Mouse (Mus musculus) cerebellum, adult 2 months (tissue): ENCODE results near the gene Grhpr. TPM values are rescaled to one million over a fixed set of nuclear protein-coding genes. Genes with fewer than 3 reads are reported as not detected.
"Not testable (repeated sequence)": the region's sequence is repeated elsewhere in the genome, so short reads cannot be mapped to it uniquely, and the experiment has no call there.

Experiments used
- DNase-seq, 2 experiments: peaks; one replicate each; pipeline ENCODE4 v3.0.0; 2021
- H3K27ac ChIP-seq: fragments of 200-500 bp; 2 replicates; pipeline ENCODE4 v1.5.1; 2012; ENCODE audit warnings: low read length, control low read depth, inconsistent platforms; ENCODE audit not compliant: insufficient read depth
- H3K27me3 ChIP-seq: fragments of 200-500 bp; 2 replicates; pipeline ENCODE4 v1.6.1; 2012; ENCODE audit warnings: inconsistent platforms, mild to moderate bottlenecking, low read length, moderate library complexity; ENCODE audit not compliant: control insufficient read depth, insufficient read depth
- H3K4me1 ChIP-seq: fragments of 200-500 bp; 2 replicates; pipeline ENCODE4 v1.6.1; 2011; ENCODE audit warnings: low read length; ENCODE audit not compliant: control insufficient read depth, insufficient read depth
- H3K4me3 ChIP-seq: fragments of 200-500 bp; replicated peaks from 2 replicates; pipeline ENCODE3; 2011; ENCODE audit warnings: mild to moderate bottlenecking, low read depth, low read length, control low read depth; ENCODE audit not compliant: insufficient read depth
- CTCF ChIP-seq: fragments of 200-500 bp; IDR thresholded peaks from 2 replicates; pipeline ENCODE4 v1.5.1; 2011; ENCODE audit warnings: low read depth, mild to moderate bottlenecking, control low read depth, low read length, moderate library complexity, borderline replicate concordance; ENCODE audit not compliant: insufficient read depth
- POLR2A ChIP-seq: fragments of 200-500 bp; IDR thresholded peaks from 2 replicates; pipeline ENCODE4 v1.6.1; 2011; ENCODE audit warnings: low read length, control low read depth, borderline replicate concordance; ENCODE audit not compliant: insufficient read depth
- WGBS: fragments of 180-500 bp; shearing (Covaris S2); methylation state at CpG from one replicate; pipeline ENCODE4 v1.1.7; 2018; 5-methylcytosine and 5-hydroxymethylcytosine counted together
- polyA plus RNA-seq: library from polyadenylated mRNA; depleted of rRNA; stranded (reverse); fragments of >200 nt; gene quantifications from 2 replicates; pipeline ENCODE4 v1.2.3, GENCODE M21; 2012; rRNA removed

The Grhpr gene
- polyA plus RNA-seq, 1 experiment, result 57.4 TPM

DNA sequence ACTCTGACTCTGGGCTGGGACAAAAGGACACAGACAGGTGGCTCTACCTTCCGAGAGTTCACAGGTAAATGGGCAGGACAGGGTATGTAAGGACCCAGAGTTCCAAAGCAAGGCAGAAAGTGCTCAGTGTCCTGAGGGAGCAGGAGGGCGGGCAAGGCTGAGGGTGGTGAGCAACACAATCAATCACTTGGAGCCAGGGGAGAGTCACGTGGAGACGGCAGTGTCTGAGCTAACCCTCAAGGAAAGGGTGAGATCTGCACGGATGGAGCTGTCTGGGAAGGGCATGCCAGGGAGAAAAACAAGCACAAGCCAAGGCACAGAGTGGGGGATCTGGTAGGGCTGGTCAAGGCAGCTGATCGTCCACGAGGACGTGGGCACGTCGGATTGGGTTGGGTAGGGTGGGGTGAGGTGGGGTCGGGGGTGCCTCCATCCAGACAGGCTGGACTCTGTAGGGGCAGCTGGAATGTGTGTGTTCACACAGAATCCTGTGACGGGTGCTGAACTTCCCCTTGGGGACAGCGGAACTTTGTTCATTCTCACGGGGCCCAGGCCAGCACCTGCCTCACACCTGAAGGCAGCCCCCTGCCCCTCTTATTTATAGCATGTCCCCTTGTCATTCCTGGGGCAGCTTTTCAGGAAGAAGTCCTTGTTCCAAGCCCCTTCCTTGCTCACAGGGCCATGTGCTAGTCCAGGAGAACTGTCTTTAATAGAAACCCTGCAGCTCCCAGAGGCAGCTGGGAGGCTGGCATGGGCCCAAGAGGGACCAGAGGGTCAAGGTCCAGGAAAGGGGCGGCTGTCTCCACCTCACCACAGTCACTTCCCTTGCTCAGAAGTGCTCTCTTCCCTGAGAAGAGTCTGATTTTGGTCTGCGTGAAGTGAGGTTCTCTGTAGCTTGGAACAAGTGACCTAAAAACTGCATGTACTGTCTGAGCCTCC lies 53.8 kb downstream of the Grhpr start:
- no peak for DNase-seq
- Histone ChIP-seq H3K4me1 (no peaks in the 10 kb centered on the region), H3K27me3 (no peaks in the 10 kb centered on the region), H3K4me3 (no peak overlapping the region), H3K27ac (no peak overlapping the region)
- TF ChIP-seq POLR2A (no peak), CTCF (no peak)
- WGBS, result 72% methylated on average over 16 of the region's 16 CpGs

DNA sequence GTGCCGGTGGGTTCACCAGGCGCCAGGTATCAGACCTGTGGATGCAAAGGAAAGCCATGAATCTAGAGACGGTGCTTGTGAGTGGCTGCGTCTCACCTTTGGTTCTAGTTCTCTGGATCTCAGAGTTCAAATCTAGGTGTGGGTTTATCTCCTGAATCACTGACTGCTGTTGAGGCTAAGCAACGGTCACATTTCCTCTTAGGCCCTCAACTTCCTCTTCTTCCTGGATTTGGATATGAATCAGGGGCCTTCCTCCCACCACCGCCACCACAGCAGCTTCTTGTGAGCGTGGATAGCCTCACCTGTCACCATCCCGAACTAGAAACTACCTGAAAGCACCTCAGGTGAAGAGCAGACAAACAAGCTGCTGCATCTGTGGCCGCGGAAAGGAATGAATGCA lies 54.9 kb downstream of the Grhpr start:
- DNase-seq, result no peak
- TF ChIP-seq CTCF, result no peak
- TF ChIP-seq POLR2A, result no peak
- 91% methylated on average over 10 of the region's 10 CpGs for WGBS
- Histone ChIP-seq H3K4me1 (no peaks in the 10 kb centered on the region), H3K27me3 (no peaks in the 10 kb centered on the region), H3K27ac (no peak overlapping the region), H3K4me3 (no peak overlapping the region)

DNA sequence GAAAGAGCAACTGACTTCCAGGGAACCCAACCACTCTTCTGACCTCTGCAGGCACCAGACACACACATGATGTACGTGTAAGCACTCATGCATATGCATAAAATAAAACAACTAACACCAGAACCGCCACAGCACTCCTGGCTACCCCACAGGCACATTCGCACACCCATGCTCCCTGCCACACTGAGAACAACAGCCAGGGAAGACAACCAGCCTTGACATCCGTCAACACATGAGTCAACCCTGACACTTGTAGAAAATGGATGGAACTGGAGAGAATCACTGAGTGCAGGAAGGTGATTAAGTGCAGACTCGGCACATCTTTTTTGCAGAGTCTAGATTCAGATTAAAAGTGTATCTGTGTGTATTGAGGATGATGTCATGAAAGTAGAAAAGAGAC lies 55.4 kb downstream of the Grhpr start:
- WGBS, result 75% methylated on average over 5 of the region's 5 CpGs
- H3K27ac ChIP-seq, result no peak overlapping the region
- H3K27me3 ChIP-seq, result no peaks in the 10 kb centered on the region
- no peak for TF ChIP-seq POLR2A
- TF ChIP-seq CTCF, result no peak
- no peak overlapping the region for H3K4me3 ChIP-seq
- no peaks in the 10 kb centered on the region for H3K4me1 ChIP-seq
- DNase-seq, result no peak

DNA sequence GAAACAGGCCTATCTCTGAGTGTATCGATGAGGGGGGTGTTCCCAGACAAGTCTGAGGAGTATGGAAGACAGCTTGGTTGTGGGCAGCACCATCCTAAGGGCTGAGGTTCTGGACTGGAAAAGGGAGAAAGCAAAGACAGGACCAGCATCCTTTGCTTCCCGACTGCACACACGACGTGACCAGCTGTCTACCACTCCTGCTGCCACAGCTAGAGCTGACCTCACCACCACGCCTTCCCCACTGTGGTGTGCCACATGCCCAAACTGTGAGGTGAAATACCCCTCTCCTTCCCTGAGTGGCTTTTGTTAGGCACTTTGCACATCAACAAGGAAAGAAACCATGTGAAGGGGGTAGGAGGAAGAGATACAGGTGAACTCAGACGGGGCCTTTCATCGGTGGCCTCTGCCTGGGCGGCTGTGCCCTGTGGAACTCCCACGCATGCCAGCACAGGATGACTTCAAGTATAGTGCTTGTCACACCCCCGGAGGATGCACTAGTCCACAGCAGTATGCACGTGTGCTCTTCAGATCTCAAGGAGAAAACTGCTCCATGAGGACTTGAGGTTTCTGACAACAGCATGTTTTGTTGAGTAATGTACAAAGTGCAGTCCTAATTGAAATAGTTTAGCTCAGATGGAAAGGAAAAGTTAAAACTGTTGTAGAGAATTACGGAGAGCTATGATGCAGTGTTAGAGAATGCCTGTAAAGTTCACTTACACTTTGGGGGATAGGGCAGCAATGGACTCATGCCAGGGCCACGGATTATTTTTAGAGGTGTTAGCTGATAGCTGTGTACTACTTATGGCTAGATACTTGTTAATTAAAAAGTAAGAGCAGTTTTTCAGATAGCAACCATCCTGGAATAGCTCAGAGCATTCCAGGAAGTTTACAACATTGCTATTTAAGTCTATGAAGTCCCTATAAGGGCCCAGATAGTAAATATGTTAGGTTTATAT lies 56.5 kb downstream of the Grhpr start:
- H3K27me3 ChIP-seq, result no peaks in the 10 kb centered on the region
- no peaks in the 10 kb centered on the region for H3K4me1 ChIP-seq
- H3K4me3 ChIP-seq, result no peak overlapping the region
- no peak for DNase-seq
- TF ChIP-seq CTCF (no peak), POLR2A (no peak)
- no peak overlapping the region for H3K27ac ChIP-seq
- 89% methylated on average over 13 of the region's 13 CpGs for WGBS

DNA sequence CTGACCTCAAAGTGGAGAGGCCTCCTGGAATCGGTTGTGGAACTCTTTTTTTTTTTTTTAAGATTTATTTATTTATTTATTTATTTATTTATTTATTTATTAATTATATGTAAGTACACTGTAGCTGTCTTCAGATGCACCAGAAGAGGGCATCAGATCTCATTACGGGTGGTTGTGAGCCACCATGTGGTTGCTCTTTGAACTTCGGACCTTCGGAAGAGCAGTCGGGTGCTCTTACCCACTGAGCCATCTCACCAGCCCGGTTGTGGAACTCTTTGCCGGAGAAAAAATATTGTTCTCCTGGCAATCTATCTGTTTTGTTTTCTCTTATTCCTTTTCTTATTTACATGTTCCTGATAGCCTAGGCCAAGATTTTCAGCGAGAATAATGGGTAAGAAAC lies 57.7 kb downstream of the Grhpr start:
- DNase-seq, H3K27ac ChIP-seq, H3K27me3 ChIP-seq, H3K4me3 ChIP-seq, H3K4me1 ChIP-seq: not testable (repeated sequence)
- WGBS, result 49% methylated on average over 8 of the region's 8 CpGs

DNA sequence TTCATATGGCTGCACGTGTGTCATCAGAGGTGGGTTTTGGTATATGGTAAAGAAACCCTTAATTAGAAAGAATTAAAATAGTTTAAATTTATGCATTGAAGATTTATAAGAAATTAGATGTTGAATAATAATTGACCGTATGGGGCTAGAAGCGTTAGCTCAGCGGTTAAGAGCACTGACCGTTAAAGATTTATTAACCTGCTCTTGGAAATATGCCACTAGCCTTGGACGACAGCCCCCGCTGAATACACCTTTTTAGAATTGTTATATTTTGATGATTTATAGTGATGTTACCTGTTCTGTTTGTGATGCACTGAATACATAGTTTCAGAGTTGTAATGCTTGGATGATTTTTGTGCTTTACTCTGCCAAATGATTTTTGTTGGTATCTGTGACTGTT lies 58.4 kb downstream of the Grhpr start:
- not testable (repeated sequence) for H3K4me1 ChIP-seq, H3K27ac ChIP-seq, H3K4me3 ChIP-seq, H3K27me3 ChIP-seq, DNase-seq
- 69% methylated on average over 7 of the region's 7 CpGs for WGBS

Other genes with a start within 250 kb of the Grhpr start
- gene Zcchc7, start 225.5 kb upstream of the Grhpr start, polyA plus RNA-seq, result 58.0 and 58.1 TPM in 2 replicates
- gene Zbtb5, start 31.0 kb downstream of the Grhpr start, polyA plus RNA-seq, result 9.8 and 11.4 TPM in 2 replicates
- gene Polr1e, start 37.2 kb downstream of the Grhpr start, polyA plus RNA-seq, result 11.5 and 11.7 TPM in 2 replicates
- gene Fbxo10, start 103.2 kb downstream of the Grhpr start, polyA plus RNA-seq, result 18.6 and 19.2 TPM in 2 replicates
- 140 and 155 TPM in 2 replicates for gene Tomm5, start 126.7 kb downstream of the Grhpr start, polyA plus RNA-seq
- 8.2 and 8.9 TPM in 2 replicates for gene Frmpd1, start 203.5 kb downstream of the Grhpr start, polyA plus RNA-seq